Mouse (Mus musculus) hindbrain, embryonic 12.5 days (tissue): ENCODE measurements around the gene Auh. TPM values are rescaled to one million over a fixed set of nuclear protein-coding genes. Genes with fewer than 3 reads are reported as not detected.

Experiments
- ATAC-seq: fragments of 200-750 bp; cut with Nextera tagmentation; 2 replicates; pipeline ENCODE4 v1.8.0; 2017; ENCODE audit warnings: moderate TSS enrichment; ENCODE audit not compliant: low FRiP score
- H3K27ac ChIP-seq: fragments of 300-500 bp; sonication (generic); 2 replicates; pipeline ENCODE4 v1.5.1; 2016; ENCODE audit warnings: mild to moderate bottlenecking
- H3K27me3 ChIP-seq: fragments of 300-500 bp; sonication (generic); 2 replicates; pipeline ENCODE4 v1.6.1; 2016; ENCODE audit warnings: mild to moderate bottlenecking
- H3K36me3 ChIP-seq: fragments of 300-500 bp; sonication (generic); 2 replicates; pipeline ENCODE4 v1.6.1; 2016; ENCODE audit warnings: mild to moderate bottlenecking
- H3K4me1 ChIP-seq: fragments of 300-500 bp; sonication (generic); 2 replicates; pipeline ENCODE4 v1.6.1; 2016
- H3K4me2 ChIP-seq: fragments of 300-500 bp; sonication (generic); replicated peaks from 2 replicates; pipeline ENCODE4 v1.6.1; 2016; ENCODE audit warnings: mild to moderate bottlenecking
- H3K4me3 ChIP-seq: fragments of 300-500 bp; sonication (generic); 2 replicates; pipeline ENCODE4 v1.5.1; 2016; ENCODE audit warnings: mild to moderate bottlenecking
- H3K9ac ChIP-seq: fragments of 300-500 bp; sonication (generic); 2 replicates; pipeline ENCODE4 v1.6.1; 2016; ENCODE audit warnings: mild to moderate bottlenecking, moderate library complexity
- H3K9me3 ChIP-seq: fragments of 300-500 bp; sonication (generic); replicated peaks from 2 replicates; pipeline ENCODE4 v1.6.1; 2016; ENCODE audit warnings: mild to moderate bottlenecking
- WGBS: fragments of 180-500 bp; shearing (Covaris S2); methylation state at CpG from one replicate; pipeline ENCODE4 v1.1.7; 2016; 5-methylcytosine and 5-hydroxymethylcytosine counted together
- polyA plus RNA-seq: library from polyadenylated mRNA; unstranded; fragments of >200 nt; fragmentation: Nextera tagmentation; extraction: Ambion mirVana; gene quantifications from 2 replicates; pipeline ENCODE4 v1.2.1, GENCODE M21; 2016

The Auh gene
- polyA plus RNA-seq, 1 experiment from 2014 or later, result 47.7 TPM

GRCm38 (mm10) chr13:52847481-52847880 lies 82.0 kb downstream of the Auh start:
- Histone ChIP-seq H3K36me3 (no peaks in the 10 kb centered on the region), H3K9ac (no peak overlapping the region), H3K9me3 (no peaks in the 10 kb centered on the region), H3K4me3 (no peak overlapping the region), H3K4me2 (no peak overlapping the region), H3K27ac (no peak overlapping the region), H3K27me3 (no peaks in the 10 kb centered on the region), H3K4me1 (0 out of 2 replicates have a peak, but pooled peaks cover 4% of the 10 kb centered on the region)
- WGBS, result 56% methylated on average over 8 of the region's 8 CpGs
- no peak for ATAC-seq

- Histone ChIP-seq H3K4me1 (0 out of 2 replicates have a peak, but pooled peaks cover 4% of the 10 kb centered on the region), H3K27me3 (no peaks in the 10 kb centered on the region), H3K9ac (no peak overlapping the region), H3K36me3 (no peaks in the 10 kb centered on the region), H3K27ac (no peak overlapping the region), H3K4me3 (no peak overlapping the region), H3K9me3 (no peaks in the 10 kb centered on the region), H3K4me2 (no peak overlapping the region)
- WGBS, result 85% methylated on average over 17 of the region's 17 CpGs
- no peak for ATAC-seq
These were observed 82.4 kb downstream of the Auh start for GRCm38 (mm10) chr13:52847071-52847470.

GRCm38 (mm10) chr13:52845618-52846017 lies 83.9 kb downstream of the Auh start:
- H3K4me1 ChIP-seq, result 0 out of 2 replicates have a peak, but pooled peaks cover 4% of the 10 kb centered on the region
- no peak overlapping the region for H3K4me3 ChIP-seq
- no peaks in the 10 kb centered on the region for H3K36me3 ChIP-seq
- H3K27ac ChIP-seq, result no peak overlapping the region
- no peak for ATAC-seq
- no peak overlapping the region for H3K4me2 ChIP-seq
- no peak overlapping the region for H3K9ac ChIP-seq
- H3K27me3 ChIP-seq, result no peaks in the 10 kb centered on the region
- H3K9me3 ChIP-seq, result no peaks in the 10 kb centered on the region
- 88% methylated on average over 4 of the region's 4 CpGs for WGBS

- WGBS, result 83% methylated on average over 10 of the region's 10 CpGs
These were observed 85.8 kb downstream of the Auh start for GRCm38 (mm10) chr13:52843536-52844178.

GRCm38 (mm10) chr13:52836231-52836630 lies 93.2 kb downstream of the Auh start:
- H3K27ac ChIP-seq, result no peak overlapping the region
- H3K4me2 ChIP-seq, result no peak overlapping the region
- H3K9ac ChIP-seq, result no peak overlapping the region
- ATAC-seq, result no peak
- H3K9me3 ChIP-seq, result no peaks in the 10 kb centered on the region
- peaks cover 23% of the 10 kb centered on the region; the same call in 1 of the 2 replicates for H3K36me3 ChIP-seq
- no peaks in the 10 kb centered on the region for H3K4me1 ChIP-seq
- WGBS, result 93% methylated on average over 8 of the region's 8 CpGs
- no peaks in the 10 kb centered on the region for H3K27me3 ChIP-seq
- H3K4me3 ChIP-seq, result no peak overlapping the region

More at GRCm38 (mm10) chr13:52843536-52844178, 85.8 kb downstream of the Auh start:
- H3K4me1 ChIP-seq, result no peaks in the 10 kb centered on the region
- no peak overlapping the region for H3K9ac ChIP-seq
- ATAC-seq, result no peak
- H3K27ac ChIP-seq, result no peak overlapping the region
- no peaks in the 10 kb centered on the region for H3K9me3 ChIP-seq
- no peak overlapping the region for H3K4me2 ChIP-seq
- H3K27me3 ChIP-seq, result no peaks in the 10 kb centered on the region
- no peak overlapping the region for H3K4me3 ChIP-seq
- H3K36me3 ChIP-seq, result no peaks in the 10 kb centered on the region

GRCm38 (mm10) chr13:52834591-52834990 lies 94.9 kb downstream of the Auh start:
- Histone ChIP-seq H3K27ac (no peak overlapping the region), H3K4me1 (no peaks in the 10 kb centered on the region), H3K4me2 (no peak overlapping the region), H3K9ac (no peak overlapping the region), H3K4me3 (no peak overlapping the region), H3K36me3 (peaks cover 23% of the 10 kb centered on the region; the same call in 1 of the 2 replicates), H3K9me3 (no peaks in the 10 kb centered on the region), H3K27me3 (no peaks in the 10 kb centered on the region)
- WGBS, result 75% methylated on average over 8 of the region's 8 CpGs
- ATAC-seq, result no peak

- WGBS, result 87% methylated on average over 2 of the region's 2 CpGs
- H3K27me3 ChIP-seq, result no peaks in the 10 kb centered on the region
- no peak overlapping the region for H3K4me2 ChIP-seq
- no peak overlapping the region for H3K27ac ChIP-seq
- H3K4me1 ChIP-seq, result no peaks in the 10 kb centered on the region
- H3K36me3 ChIP-seq, result peaks cover 23% of the 10 kb centered on the region; the same call in 1 of the 2 replicates
- no peak overlapping the region for H3K9ac ChIP-seq
- no peaks in the 10 kb centered on the region for H3K9me3 ChIP-seq
- no peak for ATAC-seq
- no peak overlapping the region for H3K4me3 ChIP-seq
These were observed 95.7 kb downstream of the Auh start for GRCm38 (mm10) chr13:52833748-52834147.

- Histone ChIP-seq H3K9ac (no peak overlapping the region), H3K36me3 (peaks cover 23% of the 10 kb centered on the region; the same call in 1 of the 2 replicates), H3K27ac (no peak overlapping the region), H3K4me1 (no peaks in the 10 kb centered on the region), H3K4me3 (no peak overlapping the region), H3K9me3 (no peaks in the 10 kb centered on the region), H3K4me2 (no peak overlapping the region), H3K27me3 (no peaks in the 10 kb centered on the region)
- 68% methylated on average over 4 of the region's 4 CpGs for WGBS
- no peak for ATAC-seq
These were observed 96.3 kb downstream of the Auh start for GRCm38 (mm10) chr13:52833220-52833619.

GRCm38 (mm10) chr13:52832481-52833170 lies 96.9 kb downstream of the Auh start:
- WGBS, result 90% methylated on average over 8 of the region's 8 CpGs
- Histone ChIP-seq H3K36me3 (peaks cover 22% of the 10 kb centered on the region; the same call in 1 of the 2 replicates), H3K4me1 (no peaks in the 10 kb centered on the region), H3K27ac (no peak overlapping the region), H3K4me2 (no peak overlapping the region), H3K27me3 (no peaks in the 10 kb centered on the region), H3K4me3 (no peak overlapping the region), H3K9ac (no peak overlapping the region), H3K9me3 (no peaks in the 10 kb centered on the region)
- ATAC-seq, result no peak

- H3K4me2 ChIP-seq, result no peak overlapping the region
- no peaks in the 10 kb centered on the region for H3K4me1 ChIP-seq
- no peak overlapping the region for H3K27ac ChIP-seq
- WGBS, result 90% methylated on average over 13 of the region's 13 CpGs
- H3K4me3 ChIP-seq, result no peak overlapping the region
- ATAC-seq, result no peak
- peaks cover 8% of the 10 kb centered on the region; the same call in 1 of the 2 replicates for H3K36me3 ChIP-seq
- H3K9ac ChIP-seq, result no peak overlapping the region
- no peaks in the 10 kb centered on the region for H3K9me3 ChIP-seq
- no peaks in the 10 kb centered on the region for H3K27me3 ChIP-seq
These were observed 98.3 kb downstream of the Auh start for GRCm38 (mm10) chr13:52831037-52831757.

GRCm38 (mm10) chr13:52828946-52829523 lies 100.4 kb downstream of the Auh start:
- no peaks in the 10 kb centered on the region for H3K9me3 ChIP-seq
- H3K4me1 ChIP-seq, result no peaks in the 10 kb centered on the region
- H3K9ac ChIP-seq, result no peak overlapping the region
- no peak overlapping the region for H3K4me3 ChIP-seq
- WGBS, result 72% methylated on average over 12 of the region's 12 CpGs
- H3K27me3 ChIP-seq, result no peaks in the 10 kb centered on the region
- H3K4me2 ChIP-seq, result no peak overlapping the region
- no peak overlapping the region for H3K27ac ChIP-seq
- no peaks in the 10 kb centered on the region for H3K36me3 ChIP-seq
- no peak for ATAC-seq

GRCm38 (mm10) chr13:52828217-52828616 lies 101.3 kb downstream of the Auh start:
- Histone ChIP-seq H3K4me3 (no peak overlapping the region), H3K9ac (no peak overlapping the region), H3K4me2 (no peak overlapping the region), H3K9me3 (no peaks in the 10 kb centered on the region), H3K36me3 (no peaks in the 10 kb centered on the region), H3K27me3 (no peaks in the 10 kb centered on the region), H3K4me1 (no peaks in the 10 kb centered on the region), H3K27ac (no peak overlapping the region)
- ATAC-seq, result no peak
- 53% methylated on average over 2 of the region's 2 CpGs for WGBS
